Mouse (Mus musculus) testis, postnatal 10 days (tissue): ENCODE measurements around the gene Lyzl4.
"Not testable (repeated sequence)": the region's sequence is repeated elsewhere in the genome, so short reads cannot be mapped to it uniquely, and the experiment has no call there.

ENCODE experiments used
- DNase-seq: peaks from one replicate; pipeline ENCODE4 v3.0.0; 2021; ENCODE audit warnings: low spot score

The Lyzl4 gene

GRCm38 (mm10) chr9:121600201-121600860 lies 41.6 kb downstream of the Lyzl4 start:
- no peak for DNase-seq

GRCm38 (mm10) chr9:121599551-121599950 lies 42.3 kb downstream of the Lyzl4 start:
- DNase-seq = no peak

GRCm38 (mm10) chr9:121598106-121598505 lies 43.8 kb downstream of the Lyzl4 start:
- no peak for DNase-seq

- no peak for DNase-seq
Observed at GRCm38 (mm10) chr9:121594771-121595170, 47.1 kb downstream of the Lyzl4 start.

GRCm38 (mm10) chr9:121593768-121594167 lies 48.1 kb downstream of the Lyzl4 start:
- DNase-seq = not testable (repeated sequence)

GRCm38 (mm10) chr9:121592948-121593550 lies 48.8 kb downstream of the Lyzl4 start:
- DNase-seq = no peak

GRCm38 (mm10) chr9:121589533-121589932 lies 52.4 kb downstream of the Lyzl4 start:
- no peak for DNase-seq

- DNase-seq = no peak
Observed at GRCm38 (mm10) chr9:121574380-121574779, 67.5 kb downstream of the Lyzl4 start.

- no peak for DNase-seq
Observed at GRCm38 (mm10) chr9:121568451-121568850, 73.4 kb downstream of the Lyzl4 start.

GRCm38 (mm10) chr9:121566387-121566786 lies 75.5 kb downstream of the Lyzl4 start:
- no peak for DNase-seq

- DNase-seq = no peak
Observed at GRCm38 (mm10) chr9:121563276-121563675, 78.6 kb downstream of the Lyzl4 start.

- DNase-seq = no peak
Observed at GRCm38 (mm10) chr9:121560515-121560914, 81.4 kb downstream of the Lyzl4 start.

- DNase-seq = no peak
Observed at GRCm38 (mm10) chr9:121558167-121558566, 83.7 kb downstream of the Lyzl4 start.

GRCm38 (mm10) chr9:121556913-121557312 lies 85.0 kb downstream of the Lyzl4 start:
- no peak for DNase-seq

GRCm38 (mm10) chr9:121555395-121556000 lies 86.4 kb downstream of the Lyzl4 start:
- no peak for DNase-seq

GRCm38 (mm10) chr9:121553643-121554042 lies 88.3 kb downstream of the Lyzl4 start:
- no peak for DNase-seq

GRCm38 (mm10) chr9:121550327-121550771 lies 91.5 kb downstream of the Lyzl4 start:
- no peak for DNase-seq

GRCm38 (mm10) chr9:121549444-121549843 lies 92.5 kb downstream of the Lyzl4 start:
- no peak for DNase-seq

GRCm38 (mm10) chr9:121549010-121549409 lies 92.9 kb downstream of the Lyzl4 start:
- no peak for DNase-seq

- DNase-seq = no peak
Observed at GRCm38 (mm10) chr9:121547431-121547830, 94.5 kb downstream of the Lyzl4 start.

GRCm38 (mm10) chr9:121541530-121541929 lies 100.4 kb downstream of the Lyzl4 start:
- no peak for DNase-seq

- DNase-seq = no peak
Observed at GRCm38 (mm10) chr9:121532626-121533025, 109.3 kb downstream of the Lyzl4 start.

- DNase-seq = no peak
Observed at GRCm38 (mm10) chr9:121528605-121529357, 113.1 kb downstream of the Lyzl4 start.
